Mouse (Mus musculus): Measurements from ENCODE around the gene Dok7. TPM values are rescaled to one million over a fixed set of nuclear protein-coding genes. Genes with fewer than 3 reads are reported as not detected.

Dok7 gene
- total RNA-seq, 2 experiments from 2014 or later = 19.0 to 22.3 TPM

DNA sequence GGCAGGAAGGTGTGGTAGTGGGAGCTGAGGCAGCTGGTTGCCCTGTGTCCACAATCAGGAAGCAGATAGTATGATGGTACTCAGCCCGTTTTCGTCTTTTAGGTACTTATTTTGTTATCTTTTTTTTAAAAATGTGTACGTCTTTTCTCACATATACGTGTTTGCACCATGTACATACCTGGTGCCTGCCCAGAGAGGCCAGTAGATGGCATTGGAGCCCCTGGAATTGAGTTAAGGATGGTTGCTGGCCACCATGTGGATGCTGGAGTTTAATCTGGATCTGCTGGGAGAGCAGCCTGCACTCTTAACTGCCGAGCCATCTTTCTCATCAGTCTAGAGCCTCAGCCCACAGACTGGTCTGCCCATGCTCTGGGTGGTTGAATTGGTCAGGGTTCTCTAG is 6.0 kb upstream of the Dok7 start:
- DNase-seq (ENCODE audit: low spot score in 2 of 2) = no peak
- intact Hi-C loops (cut with DNase I) = loop anchor here (5.0 kb wide), 1 partner anchor 297 kb away; no protein-coding TSS in a partner anchor

DNA sequence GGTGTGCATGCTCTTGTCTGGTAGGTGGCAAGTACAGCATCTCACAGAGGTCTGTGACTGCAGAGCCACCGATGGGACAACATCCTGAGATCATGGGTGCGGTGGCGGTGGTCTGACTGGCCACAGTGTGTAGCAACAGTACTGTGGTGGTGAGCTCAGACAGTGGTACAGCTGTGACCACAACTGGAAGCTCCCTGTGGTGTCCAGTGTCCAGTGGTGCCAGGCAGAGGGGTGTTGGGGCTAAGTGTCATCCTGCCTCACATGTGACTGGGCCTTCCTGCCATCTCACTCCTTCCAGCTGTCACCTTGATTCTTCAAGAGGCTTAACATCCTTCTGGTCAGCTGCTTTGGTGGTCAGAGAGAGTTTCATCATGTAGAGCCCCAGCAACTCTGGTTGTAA is 1.9 kb upstream of the Dok7 start:
- DNase-seq (ENCODE audit: low spot score in 2 of 2) = no peak
- intact Hi-C loops (cut with DNase I) = loop anchor here (5.0 kb wide), 1 partner anchor 293 kb away; no protein-coding TSS in a partner anchor

DNA sequence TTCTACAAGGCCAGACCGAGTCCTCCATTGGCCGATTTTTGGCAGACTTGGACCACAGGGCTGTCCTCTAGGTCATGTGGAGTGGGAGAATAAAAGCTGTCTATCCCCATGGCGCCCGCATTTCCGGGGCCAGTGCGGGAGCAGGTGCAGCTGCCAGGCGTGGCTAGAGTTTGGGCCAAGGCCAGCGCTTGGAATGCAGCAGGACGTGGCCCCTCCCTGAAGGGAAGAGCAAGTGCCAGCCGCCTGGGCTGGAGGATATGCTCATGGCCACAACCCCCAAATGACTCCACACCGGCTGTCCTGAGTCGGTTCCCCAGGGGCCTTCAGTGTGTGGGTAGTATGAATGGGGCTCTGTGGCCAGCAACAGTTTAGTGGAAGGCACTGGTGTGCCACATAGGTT is 1.5 kb upstream of the Dok7 start:
- no peak for DNase-seq (ENCODE audit: low spot score in 2 of 2)
- intact Hi-C loops (cut with DNase I) = no loop called here

DNA sequence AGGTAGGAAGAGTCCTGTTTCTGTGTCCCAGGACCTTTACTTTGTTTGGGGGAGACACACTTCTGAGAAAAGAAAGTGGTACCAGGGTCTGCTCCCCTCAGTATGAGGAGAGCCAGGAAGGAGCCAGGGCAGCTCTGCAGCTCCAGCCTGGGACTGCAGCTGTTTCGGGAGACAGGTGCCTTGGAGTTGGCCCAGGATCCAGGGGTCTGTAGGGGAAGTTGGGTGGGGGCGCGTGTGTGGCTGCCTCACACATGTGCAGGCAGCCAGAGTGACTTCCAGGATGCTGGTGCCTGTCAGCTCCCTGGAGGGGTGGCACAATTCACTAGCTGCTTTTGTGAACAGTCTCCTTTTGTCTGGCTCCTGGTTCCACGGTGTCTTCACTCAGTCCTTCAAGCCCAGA is 1.0 kb downstream of the Dok7 start:
- intact Hi-C loops (cut with DNase I) = no loop called here
- no peak for DNase-seq (ENCODE audit: low spot score in 2 of 2)

DNA sequence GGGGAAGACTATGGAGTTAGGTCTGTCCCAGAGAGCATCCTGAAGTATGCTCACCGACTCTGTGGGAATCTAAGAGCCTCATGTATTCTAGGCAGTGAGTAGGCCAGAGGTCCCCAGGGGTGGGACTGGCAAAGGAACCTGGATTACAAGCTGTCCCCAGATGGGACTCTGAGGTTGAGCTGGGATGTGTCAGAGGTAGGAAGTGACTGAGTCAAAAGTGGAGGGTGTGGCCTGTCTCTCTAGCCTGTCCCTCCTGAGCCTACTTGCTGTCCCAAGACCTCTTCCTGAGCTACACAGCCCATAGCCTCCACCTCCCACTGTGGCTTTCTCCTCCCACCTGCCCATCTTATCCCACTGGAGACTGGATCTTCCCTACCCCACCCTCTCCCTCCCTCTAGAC is 1.6 kb downstream of the Dok7 start:
- no peak for DNase-seq (ENCODE audit: low spot score in 2 of 2)
- intact Hi-C loops (cut with DNase I) = no loop called here

DNA sequence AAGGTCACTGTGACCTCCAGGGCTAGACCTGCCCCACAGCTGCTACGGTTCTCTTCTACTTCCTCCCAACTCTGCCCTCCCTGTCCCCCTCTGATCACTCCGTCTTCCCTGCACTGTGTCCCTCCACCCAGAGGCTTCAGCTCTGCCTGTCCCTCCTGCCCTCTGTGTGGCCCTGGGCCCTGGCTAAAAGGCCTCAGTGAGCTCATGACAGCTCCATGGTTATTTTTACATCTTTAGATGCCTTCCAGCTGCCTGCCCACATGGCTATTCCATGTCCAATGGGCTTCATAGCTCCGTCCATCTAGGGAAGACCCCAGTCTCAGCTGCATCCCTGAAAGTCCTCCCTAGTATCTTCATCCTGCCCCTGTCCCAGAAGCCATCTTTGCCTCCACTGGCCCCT is 3.5 kb downstream of the Dok7 start:
- intact Hi-C loops (cut with DNase I) = no loop called here
- DNase-seq (ENCODE audit: low spot score in 2 of 2) = no peak

DNA sequence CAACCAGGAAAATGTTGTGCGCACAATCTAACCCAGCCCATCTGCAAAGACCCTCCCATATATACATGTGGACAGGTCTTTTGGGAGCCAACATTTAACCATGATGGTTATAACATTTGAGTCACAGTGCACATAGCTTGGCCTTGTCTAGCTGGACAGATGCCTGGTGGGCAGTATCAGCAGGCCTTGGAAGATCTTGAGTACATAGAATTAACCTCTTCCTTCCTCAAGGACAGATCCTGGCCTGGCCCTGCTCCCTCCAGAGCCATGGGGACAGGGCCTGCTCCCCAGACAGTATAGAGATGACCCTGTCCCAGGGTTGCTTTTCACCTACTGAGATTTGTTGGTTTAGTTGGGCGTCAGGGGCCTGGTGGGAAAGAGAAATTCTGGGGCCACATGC is 13.3 kb downstream of the Dok7 start:
- intact Hi-C loops (cut with DNase I) = no loop called here
- DNase-seq (ENCODE audit: low spot score in 2 of 2) = no peak

DNA sequence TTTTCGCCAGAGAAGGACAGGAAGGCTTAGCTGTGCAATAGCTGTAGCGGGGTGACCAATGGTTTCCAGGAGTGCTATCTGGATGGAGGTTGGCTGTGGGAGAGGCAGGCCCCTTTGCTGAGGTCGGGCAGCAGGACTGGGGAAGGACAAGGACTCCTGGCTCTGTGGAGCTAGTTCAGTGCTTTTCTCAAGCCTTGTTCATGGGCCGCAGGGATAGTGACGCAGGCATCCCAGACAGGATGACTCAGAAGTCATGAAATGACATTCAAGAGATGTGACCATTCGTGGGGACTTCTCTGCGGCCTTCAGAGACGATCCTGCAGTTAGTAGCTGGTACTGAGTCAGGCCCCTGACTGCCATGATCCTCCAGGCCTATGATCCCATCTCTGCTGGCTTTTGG is 13.7 kb downstream of the Dok7 start:
- no peak for DNase-seq (ENCODE audit: low spot score in 2 of 2)
- intact Hi-C loops (cut with DNase I) = no loop called here

DNA sequence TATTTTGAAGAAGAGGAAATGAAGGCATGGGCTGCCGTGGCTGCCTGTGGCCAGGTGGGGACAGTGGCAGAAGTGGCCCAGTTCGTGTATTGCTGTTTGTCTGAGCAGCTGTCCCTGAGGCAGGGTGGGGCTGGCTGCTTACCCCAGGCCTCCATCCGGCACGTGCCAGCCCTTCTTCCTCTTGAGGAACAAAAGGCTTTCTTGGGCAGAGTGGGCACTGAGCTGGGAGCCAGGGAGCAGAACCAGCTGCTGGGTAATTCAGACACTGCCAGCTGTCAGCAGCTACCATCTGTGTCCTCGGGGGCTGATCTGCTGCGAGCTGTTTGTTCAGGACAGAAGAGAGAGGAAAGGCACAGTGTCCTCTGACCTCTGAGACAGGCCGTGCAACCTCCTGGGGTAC is 14.4 kb downstream of the Dok7 start:
- intact Hi-C loops (cut with DNase I) = no loop called here
- DNase-seq (ENCODE audit: low spot score in 2 of 2) = peak; percentile 23 to 65

DNA sequence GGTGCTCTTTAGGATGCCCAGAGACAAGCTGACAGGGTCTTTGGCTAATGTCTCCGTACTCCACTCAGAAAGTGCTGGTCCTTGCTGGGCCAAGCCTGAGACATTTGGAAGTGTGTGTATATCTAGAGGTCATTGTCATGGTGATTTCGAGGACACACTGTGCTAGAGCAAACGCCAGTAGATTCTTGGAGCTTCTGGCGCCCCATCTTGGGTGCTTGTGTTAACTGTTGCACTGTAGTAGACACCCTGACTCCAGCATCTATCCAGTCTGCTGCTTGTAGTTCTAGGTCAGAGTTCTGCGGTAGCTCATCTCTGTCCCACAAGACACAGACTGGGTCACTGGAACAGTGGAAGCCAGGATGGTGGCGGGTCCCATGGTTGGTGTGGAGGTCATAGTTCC is 15.3 kb downstream of the Dok7 start:
- no peak for DNase-seq (ENCODE audit: low spot score in 2 of 2)
- intact Hi-C loops (cut with DNase I) = no loop called here

DNA sequence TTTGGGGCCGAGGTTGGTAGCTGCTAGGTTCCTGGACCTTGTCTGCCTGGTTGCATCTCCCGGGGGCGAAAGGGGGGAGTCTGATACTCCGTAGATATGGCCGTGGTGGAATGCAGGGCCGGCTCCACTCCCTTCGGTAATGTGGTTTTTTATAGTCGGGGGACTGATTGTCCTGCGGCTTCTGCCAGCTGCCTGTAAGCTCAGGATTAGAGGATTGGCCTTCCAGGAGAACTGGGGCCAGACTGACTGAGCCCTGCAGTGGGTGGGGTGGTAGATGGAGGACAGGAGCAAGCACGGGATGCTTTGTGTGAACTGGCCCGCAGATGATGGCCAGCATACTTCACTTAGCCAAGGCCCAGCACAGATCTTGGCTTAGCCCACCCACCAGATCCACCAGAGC is 16.7 kb downstream of the Dok7 start:
- no peak for DNase-seq (ENCODE audit: low spot score in 2 of 2)
- intact Hi-C loops (cut with DNase I) = no loop called here

DNA sequence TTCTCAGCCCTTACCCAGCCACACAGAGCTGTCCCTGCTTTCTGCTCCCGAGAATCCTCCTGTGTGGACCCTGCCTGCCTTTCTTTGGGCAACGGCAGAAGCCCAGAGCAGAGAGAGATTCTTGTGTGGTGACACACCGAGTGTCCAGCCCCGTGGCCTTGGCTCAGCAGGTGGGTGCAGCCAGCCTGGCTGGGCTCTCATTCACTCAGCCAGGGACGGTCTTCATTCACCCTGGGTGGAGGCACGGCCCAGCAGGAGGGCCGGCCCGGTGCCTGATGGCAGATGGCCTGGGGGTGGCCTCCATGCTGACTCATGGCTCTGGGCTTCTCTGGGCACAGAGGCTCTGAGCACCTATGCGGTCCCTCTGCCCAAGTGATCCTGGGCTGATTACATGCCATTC is 17.4 kb downstream of the Dok7 start:
- intact Hi-C loops (cut with DNase I) = no loop called here
- no peak for DNase-seq (ENCODE audit: low spot score in 2 of 2)

DNA sequence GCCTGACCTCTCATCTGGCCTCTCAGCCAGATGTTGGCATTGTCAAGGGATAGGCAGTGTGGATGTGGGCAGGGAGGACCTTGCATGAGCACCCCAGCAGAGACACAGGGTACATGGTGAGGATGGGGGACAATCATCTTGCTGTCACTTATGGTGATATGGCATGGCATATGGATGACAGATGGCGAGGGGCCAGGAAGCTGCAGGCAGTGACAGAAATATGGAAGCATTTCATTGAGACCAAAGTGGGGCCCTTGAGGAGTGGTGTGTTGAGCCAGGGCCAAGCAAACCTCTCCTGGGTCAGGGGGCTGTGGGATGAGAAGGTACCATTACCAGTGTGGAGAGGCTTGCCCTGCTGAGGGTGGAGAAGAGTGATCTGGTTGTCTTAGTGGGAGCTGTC is 19.8 kb downstream of the Dok7 start:
- DNase-seq (ENCODE audit: low spot score in 2 of 2) = no peak
- intact Hi-C loops (cut with DNase I) = no loop called here

DNA sequence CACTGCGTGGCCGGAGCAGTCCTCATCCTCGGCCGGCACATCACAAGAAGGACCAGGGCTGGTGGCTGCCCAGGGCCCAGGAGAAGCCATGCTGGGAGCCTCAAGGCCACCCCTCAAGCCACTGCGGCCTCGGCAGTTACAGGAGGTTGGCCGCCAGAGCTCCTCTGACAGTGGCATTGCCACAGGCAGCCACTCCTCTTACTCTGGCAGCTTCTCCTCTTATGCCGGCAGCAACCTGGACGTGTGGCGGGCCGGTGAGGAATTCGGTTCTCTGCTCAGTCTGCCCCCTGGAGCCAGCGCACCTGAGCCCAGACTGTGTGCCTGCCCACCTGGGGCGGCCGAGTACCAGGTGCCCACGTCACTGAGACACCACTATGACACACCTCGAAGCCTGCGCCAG is 22.5 kb downstream of the Dok7 start:
- no peak for DNase-seq (ENCODE audit: low spot score in 2 of 2)
- intact Hi-C loops (cut with DNase I) = no loop called here

DNA sequence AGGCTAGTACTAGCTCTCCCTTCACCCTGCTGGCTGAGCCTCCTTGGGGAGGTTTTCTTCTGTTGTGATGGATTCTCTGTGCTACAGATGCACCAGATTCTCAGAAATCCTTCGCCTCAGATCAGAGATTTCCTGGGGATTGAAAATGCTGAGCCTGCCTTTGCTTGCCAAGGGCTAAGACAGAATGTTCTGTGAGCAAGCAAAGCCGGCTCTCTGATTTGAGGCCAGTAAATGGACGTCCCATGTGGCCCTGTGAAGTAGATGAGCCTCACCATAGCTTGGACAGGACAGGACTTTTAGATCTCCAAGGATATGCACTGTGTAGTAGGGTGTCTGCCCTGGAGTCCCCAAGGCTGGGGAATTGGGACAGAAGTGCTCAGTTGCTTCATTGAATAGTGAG is 28.3 kb downstream of the Dok7 start:
- DNase-seq (ENCODE audit: low spot score in 2 of 2) = no peak
- intact Hi-C loops (cut with DNase I) = loop anchor here (10.0 kb wide), 1 partner anchor 350 kb away; no protein-coding TSS in a partner anchor

DNA sequence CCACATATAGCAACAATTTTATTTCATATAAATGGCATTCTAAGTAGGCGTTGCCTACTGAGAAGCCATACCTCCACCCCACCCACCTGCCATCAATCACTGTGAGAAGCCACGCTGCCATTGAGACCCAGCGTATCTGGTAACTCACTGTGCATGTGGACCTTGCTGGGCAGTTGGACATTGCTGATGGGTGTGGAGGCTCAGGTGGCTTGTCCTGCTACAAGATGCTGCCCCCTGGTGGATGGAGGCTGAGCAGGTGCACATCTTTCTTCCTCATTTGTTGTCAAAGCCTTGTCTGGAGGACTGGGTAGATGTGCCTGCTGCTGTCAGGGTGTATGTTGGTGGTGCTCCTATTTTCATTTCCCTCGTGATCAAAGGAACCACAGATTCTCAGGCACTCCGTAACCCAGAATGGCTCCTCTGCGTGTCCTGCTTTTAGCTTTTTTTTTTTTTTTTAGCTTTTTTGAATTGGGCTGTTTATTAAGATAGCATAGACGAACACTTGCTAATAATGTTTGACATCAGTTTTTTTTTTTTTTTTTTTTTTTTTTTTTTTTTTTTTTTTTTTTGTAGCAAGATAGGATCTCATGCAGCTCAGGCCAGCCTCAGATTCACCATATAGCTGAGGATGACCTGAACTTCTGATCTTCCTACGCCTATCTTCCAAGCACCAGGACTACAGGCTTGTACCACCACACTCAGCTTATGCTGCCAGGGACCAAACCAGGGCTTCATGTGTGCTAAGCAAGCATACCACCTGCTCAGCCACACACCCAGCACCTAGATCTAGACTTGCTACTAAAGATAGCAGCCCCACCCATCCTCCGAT is 32.4 kb downstream of the Dok7 start:
- intact Hi-C loops (cut with DNase I) = loop anchor here (10.0 kb wide), 1 partner anchor 346 kb away; no protein-coding TSS in a partner anchor

DNA sequence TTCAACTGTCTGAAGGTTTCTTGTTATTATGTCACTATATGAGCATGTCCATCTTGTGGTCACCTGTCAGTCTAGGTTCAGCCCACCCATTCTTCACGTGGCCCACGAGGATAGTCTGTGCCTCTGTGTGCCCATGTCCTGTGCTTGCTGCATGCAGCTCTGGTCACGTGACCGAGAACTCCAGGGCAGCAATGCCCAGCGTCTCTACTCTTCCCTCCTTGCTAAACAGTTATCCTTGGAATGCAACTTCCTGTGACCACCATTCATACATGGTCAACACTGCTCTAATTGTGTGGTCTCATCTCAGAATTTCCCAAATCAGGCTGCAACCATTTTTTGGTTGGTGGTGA is 33.0 kb downstream of the Dok7 start:
- intact Hi-C loops (cut with DNase I) = loop anchor here (10.0 kb wide), 1 partner anchor 345 kb away; no protein-coding TSS in a partner anchor

More for the DNA sequence above, 32.4 kb downstream of the Dok7 start:
- DNase-seq (ENCODE audit: low spot score in 2 of 2) = peak; percentile 65 to 78

DNA sequence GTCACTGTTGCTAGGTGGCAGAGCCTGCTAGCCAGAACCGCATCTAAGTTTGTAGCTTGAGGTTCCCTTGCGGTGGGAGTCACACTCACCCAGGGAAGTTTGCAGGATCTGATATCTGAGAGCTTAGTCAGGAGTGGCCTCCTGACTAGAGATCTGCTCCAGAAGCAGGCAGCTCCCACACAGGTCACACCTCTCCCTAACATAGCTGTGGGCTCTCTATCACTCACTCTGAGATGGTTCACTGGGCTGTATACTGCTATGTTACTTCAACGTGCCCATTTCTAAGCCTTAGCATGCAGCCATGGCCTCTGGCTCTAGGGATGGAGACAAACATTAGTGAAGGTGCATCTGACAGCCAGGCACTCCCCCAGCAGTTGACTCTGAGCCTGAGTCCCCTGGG is 35.1 kb downstream of the Dok7 start:
- intact Hi-C loops (cut with DNase I) = no loop called here
- DNase-seq (ENCODE audit: low spot score in 2 of 2) = no peak

More for the DNA sequence above, 33.0 kb downstream of the Dok7 start:
- DNase-seq (ENCODE audit: low spot score in 2 of 2) = no peak

DNA sequence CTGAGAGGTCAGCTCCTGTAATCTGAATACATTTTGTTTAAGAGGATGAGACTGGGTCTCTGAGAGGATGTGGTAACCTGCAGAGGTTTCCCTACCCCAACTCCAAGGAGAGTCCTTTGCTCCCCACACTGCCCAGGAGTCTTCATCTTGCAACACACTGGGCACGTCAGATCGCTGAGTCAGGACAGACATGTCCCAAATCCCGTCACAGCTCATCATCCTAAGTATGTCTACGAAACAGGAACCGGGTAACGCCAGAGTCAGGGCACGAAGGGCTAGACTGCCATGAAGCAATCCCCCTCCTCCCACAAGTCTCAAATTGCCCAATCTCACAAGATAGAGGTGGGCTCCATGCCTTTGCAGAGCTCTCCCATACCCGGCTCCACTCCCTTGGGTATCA is 46.5 kb downstream of the Dok7 start:
- intact Hi-C loops (cut with DNase I) = no loop called here
- DNase-seq (ENCODE audit: low spot score in 2 of 2) = no peak

DNA sequence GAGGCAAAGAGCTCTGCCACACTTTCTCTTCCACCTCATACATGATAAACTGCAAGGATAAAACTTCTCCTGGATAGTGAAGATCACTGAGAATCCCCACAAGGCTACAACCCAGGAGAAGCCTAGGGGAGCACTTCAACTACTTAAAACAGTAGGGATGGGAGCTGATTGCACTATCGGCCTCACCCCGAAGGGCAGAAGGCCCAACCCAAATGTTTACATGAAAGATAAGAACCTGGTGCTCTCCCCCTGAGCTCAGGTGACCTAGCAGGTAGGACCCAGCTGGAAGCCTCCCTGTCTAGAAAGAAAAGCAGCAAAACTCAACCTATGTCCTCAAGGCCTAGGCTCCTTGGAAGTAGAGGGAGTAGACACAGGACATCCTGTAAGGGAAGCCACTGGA is 47.0 kb downstream of the Dok7 start:
- DNase-seq (ENCODE audit: low spot score in 2 of 2) = no peak
- intact Hi-C loops (cut with DNase I) = no loop called here

DNA sequence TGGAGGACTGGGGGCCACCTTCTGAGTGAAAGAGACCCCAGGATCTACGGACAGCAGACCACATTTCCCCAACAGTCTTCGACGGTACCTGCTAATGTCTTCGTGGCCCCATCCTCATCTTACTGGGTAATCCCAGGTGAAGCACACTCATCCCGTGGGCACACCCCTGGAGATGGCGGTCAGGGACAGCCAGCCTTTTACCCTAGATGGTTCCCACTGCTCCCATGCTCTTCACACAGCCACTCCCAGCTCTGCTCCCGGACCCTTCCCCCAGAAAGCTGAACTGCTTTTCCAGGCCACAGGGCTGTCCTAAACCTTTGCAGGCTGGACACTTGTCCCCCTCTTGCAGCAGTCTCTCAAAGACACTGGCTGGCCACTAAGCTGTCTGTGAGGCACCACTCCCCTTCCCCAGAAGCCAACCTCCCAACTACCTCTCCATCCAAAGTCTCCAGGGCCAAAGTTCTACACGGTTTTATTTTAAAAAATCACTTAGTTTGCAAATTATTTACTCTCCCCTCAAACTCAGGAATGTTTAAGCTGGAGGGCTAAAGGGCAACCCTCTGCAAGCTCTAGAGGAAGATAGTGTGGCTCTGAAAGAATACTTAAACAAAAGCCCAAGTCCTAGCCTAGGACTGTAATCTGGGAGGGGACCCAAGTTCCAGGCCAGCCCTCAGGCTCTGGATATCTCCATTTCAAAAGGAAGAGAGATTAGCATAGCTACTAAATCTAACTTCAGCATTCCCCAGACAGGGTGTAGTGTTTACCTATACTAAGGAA is 47.8 kb downstream of the Dok7 start:
- intact Hi-C loops (cut with DNase I) = no loop called here
- DNase-seq (ENCODE audit: low spot score in 2 of 2) = no peak

Data from left cerebral cortex, postnatal 14 days (tissue).